Mouse (Mus musculus) heart, adult 2 months (tissue): ENCODE measurements at regions not wholly inside any gene's neighbourhood (a gene's known extent, or its start where the extent isn't known, plus 50 kb on each side); places are given as distances from the start of the nearest gene placed in this dataset.

Source experiments
- CTCF ChIP-seq: fragments of 200-600 bp; IDR thresholded peaks from 2 replicates; pipeline ENCODE4 v1.8.1; 2022; ENCODE audit warnings: antibody characterized with exemption, mild to moderate bottlenecking, moderate library complexity
- EP300 ChIP-seq: fragments of 200-500 bp; IDR thresholded peaks from 2 replicates; pipeline ENCODE4 v1.6.1; 2011; ENCODE audit warnings: low read depth, low read length, control low read depth; ENCODE audit not compliant: insufficient read depth
- POLR2A ChIP-seq: fragments of 200-500 bp; IDR thresholded peaks from 2 replicates; pipeline ENCODE4 v1.6.1; 2011; ENCODE audit warnings: mild to moderate bottlenecking, low read depth, low read length, control low read depth; ENCODE audit not compliant: insufficient read depth

DNA sequence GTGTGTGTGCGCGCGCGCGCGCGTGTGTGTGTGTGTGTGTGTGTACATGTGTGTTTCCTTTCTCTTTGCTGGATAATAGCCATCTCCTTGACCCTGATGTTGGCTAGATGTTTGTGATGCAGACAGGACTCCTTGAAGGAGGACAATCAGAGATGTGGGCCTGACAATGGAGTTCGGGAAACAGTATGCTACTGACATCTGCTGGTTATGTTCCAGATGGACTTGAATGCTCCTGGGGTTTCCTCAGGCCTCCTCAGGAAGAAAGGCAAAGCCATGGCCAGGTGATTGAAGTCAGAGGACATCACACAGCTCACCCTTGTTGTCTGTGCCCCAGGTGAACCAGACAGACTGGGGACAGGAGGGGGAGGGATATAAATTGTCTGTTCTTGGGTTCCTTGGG is 102.2 kb upstream of the Arsj start:
- no peak for TF ChIP-seq POLR2A
- no peak for TF ChIP-seq EP300
- no peak for TF ChIP-seq CTCF
